Mouse (Mus musculus) NIH3T3 (cell line): ENCODE results near the gene Gipc2.

Source experiments
- DNase-seq: peaks from one replicate; pipeline ENCODE4 v3.0.0-alpha.2; 2012; ENCODE audit warnings: low read depth

The Gipc2 gene

DNA sequence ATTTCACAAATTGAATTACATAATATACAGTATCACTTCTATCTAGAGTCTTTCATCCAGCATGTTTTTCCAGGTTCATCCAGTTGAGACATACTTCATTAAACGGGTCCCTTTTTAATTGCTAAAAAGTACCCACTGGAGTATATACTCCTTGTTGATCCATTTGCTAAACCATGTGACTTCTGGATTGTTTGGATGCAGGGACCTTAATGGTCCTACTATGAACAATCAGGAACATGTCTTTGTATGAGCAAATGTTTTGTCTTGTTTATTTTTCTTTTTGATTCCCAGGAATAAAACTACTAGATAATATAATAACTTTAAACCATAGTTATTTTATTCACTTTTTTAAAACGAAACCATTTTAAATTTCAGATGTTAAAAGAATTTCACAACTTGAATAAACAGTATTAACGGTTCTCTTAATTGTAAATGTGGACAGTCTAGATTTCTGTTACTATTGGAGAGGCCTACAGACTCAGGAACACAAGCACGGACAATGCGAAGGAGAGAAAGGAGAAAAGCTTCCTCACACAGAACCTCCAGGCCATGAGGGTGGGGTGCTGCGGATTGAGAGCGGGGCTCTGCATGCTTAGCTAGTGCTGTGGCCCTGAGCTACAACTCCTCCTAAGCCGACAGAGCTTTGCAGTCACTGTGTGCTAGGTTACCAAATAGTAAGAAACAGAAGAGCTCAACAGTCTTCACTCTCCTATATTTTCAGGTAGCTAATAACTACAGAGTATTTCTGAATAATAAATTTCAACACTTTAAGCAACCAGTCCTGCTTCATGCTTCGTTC is 24.8 kb upstream of the Gipc2 start:
- DNase-seq: peak; percentile 48

DNA sequence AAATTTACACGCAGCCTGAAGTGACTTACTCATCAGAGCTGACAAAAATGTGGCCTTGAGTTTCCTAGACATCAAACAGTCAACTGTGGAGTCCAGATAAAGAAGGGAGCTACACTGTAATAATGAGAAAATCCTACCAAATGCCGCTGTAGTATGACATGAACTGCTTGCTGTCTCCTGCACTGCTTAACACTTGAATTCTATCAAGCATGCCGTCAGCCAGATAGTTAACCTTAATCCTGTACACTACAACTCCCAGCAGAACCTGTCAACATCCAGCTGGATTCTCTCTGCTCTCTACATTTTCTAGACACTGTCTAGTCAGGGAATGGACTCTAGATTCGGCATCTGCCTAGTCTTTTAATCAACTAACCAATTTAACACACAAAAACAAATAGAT is 23.3 kb upstream of the Gipc2 start:
- DNase-seq: peak; percentile 34

- no peak for DNase-seq
These were observed 20.1 kb upstream of the Gipc2 start for GRCm38 (mm10) chr3:152186106-152186505.

- DNase-seq: no peak
These were observed 17.5 kb upstream of the Gipc2 start for GRCm38 (mm10) chr3:152183522-152183921.

DNA sequence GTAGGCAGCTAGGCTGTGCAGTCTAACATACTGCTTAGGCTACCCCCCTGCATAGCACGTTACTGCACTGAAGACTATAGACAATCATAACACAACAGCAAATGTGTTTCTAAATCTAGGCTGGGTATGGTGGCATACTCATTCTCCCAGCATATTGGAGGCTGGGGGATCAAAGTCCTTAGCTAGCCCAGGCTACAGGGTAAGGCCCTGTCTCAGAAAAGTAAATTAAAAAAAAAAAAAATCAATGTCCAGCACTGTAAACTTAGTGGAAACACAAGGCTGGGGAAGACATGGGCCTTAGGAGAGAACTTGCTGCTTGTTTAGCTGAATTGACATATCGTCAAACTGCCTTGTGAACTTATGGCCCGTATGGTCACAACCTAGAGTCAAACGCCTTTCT is 14.6 kb upstream of the Gipc2 start:
- DNase-seq: no peak

DNA sequence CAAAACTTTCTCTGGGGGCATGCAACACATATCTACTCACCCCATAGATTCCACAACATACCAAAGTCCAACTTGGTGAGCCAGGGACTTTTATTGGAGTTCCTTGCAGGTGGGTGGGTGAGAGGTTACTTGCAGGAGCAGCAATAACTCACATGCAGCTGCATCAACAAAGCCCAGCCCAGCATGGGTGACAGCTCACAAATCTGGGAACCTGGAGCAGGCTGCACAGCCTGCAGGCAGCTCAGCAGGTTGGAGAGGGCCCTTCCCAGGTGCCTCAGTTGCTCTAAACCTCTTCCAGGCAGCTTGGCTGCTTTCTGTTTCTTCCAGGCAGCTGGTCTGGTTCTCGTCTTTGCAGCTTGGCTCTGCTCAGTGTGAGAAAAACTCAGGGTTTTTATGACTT is 13.3 kb upstream of the Gipc2 start:
- DNase-seq: no peak

GRCm38 (mm10) chr3:152178816-152179215 is 12.8 kb upstream of the Gipc2 start:
- DNase-seq: no peak

DNA sequence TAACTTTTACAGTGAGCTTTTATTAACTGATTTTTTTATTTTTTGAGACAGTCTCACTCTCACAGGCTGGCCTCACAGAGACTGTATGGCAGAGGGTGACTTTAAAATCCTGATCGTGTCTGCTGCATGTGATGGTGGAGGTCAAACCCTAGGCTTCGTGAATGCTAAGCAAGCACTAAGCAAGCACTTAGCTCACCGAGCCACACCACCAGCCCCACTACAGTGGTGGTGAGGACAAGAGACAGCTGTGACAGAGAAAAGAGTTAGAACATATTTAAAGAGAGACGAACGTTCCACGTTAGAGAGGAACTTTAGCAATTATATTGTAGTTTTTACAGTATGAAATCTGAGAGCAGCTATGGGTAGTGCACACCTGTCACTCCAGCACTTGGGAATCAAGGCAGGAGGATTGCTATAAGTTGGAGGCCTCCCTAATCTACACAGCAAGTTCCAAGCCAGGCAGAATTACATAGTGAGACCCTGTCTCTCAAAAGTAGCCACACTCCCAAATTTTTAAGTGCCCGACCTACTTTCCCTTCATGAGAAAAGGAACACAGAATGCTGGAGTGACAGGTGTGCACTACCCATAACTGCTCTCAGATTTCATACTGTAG is 6.4 kb upstream of the Gipc2 start:
- DNase-seq: no peak

DNA sequence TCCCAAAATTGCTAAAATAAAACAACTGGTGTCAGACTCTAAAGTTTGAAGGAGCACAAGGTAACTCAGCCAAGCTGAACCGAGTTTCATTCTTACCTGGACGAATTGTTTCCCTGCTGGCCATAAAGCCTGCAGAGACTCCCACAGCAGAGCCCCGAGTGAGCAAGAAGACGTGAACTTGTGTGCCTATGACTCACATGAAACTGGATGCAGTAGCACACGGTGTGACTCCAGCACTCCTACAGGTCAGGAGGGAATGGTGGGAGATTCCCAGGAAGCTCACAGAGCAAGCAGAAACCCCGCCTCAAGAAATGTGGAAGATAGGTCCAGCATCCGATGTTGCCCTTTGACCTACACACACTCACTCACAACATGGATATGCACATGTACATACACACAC is 5.8 kb upstream of the Gipc2 start:
- peak; percentile 48 for DNase-seq

- peak; percentile 43 for DNase-seq
These were observed 5.2 kb upstream of the Gipc2 start for GRCm38 (mm10) chr3:152171236-152171635.

GRCm38 (mm10) chr3:152170407-152170806 is 4.4 kb upstream of the Gipc2 start:
- DNase-seq: peak; percentile 30

DNA sequence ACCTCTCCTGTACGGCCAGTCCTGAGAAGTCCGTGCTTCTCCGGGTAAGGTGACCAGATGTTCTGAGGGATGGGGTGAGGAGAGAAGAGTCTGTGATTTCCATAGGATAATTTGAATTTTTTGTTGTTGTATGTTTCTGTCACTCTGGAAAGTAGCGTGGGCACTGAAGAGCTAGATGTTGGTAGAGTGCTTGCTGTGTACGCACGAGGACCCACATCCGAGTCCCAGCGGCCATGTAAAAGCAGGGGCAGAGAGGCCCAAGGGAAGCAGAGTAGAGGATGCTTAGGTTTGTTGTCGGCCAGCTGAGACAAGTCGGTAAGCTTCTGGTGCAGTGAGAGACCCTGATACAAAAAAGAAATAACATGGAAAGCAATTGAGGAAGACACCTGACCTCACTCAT is 2.0 kb upstream of the Gipc2 start:
- no peak for DNase-seq

DNA sequence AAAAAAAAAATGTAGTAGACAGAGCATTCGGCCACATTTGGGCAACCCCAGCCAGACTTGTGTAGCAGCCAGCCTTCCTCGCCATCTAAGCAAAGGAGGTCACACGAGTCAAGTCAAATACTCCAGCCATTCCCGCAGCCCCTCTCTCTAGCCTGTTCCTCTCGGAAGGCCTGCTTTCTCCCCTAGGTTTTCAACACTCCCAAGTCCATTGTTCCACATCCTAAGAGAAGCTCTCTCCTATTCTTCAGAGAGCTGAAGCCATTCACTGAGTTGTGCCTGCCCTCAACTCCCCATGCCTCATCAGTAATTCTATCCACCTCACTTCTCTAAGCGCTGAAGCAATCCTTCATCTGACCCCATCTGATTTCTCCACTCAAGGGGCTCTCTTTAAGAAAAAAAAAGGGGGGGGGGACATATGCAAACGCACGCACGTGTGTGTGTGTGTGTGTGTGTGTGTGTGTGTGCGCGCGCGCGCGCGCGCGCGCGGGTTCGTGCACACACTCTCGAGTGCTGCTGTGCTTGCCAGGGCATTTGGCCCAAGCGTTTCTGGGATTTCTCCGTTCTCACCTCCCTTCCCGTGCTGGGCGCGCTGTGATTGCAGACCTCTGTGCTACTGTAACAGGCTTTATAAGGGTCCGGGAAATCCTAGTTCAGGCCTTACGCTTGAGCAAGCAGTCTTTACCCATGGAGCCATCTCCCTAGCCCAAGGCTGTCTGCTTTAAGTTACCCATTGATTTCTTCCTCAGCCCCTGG is 845 bp upstream of the Gipc2 start:
- no peak for DNase-seq

GRCm38 (mm10) chr3:152165351-152166098 is 505 bp downstream of the Gipc2 start:
- DNase-seq: no peak

DNA sequence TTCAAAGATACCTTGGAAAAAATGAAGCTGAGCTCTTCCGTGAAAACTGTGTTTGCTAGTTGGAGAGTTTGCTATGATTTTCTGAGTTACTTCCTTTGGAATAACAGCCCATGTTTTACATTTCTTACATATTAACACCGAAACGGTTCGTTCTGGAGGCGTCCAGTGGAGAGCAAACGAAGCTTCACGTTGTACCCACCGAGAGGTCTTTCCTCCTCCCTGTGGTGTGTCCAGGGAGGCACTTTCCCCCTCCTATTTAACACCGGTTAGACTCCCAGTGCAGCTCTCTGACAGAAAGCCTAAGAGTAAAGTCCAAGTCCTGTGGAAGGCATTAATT is 1.0 kb downstream of the Gipc2 start:
- no peak for DNase-seq

- DNase-seq: no peak
These were observed 2.7 kb downstream of the Gipc2 start for GRCm38 (mm10) chr3:152163320-152163719.

DNA sequence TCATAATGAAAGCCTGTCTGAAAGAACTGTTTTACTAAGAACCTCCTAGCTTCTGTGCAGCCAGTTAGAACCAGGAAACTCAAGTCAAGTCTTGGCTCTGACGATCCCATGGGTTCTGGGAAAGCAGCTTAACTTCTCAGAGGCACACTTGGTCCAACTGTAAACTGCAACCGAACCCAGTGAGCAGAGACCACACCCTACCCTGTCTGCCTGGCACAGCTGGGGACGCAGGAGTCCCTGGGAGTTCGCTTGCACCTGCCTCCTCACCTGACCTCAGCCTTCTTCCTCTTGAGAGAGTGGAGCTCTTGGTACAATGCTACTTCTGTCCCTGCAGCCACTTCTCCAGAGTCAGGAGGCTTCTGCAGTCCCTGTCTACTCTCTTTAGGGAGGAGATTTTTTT is 5.4 kb downstream of the Gipc2 start:
- DNase-seq: no peak

- DNase-seq: no peak
These were observed 6.7 kb downstream of the Gipc2 start for GRCm38 (mm10) chr3:152159321-152159720.

DNA sequence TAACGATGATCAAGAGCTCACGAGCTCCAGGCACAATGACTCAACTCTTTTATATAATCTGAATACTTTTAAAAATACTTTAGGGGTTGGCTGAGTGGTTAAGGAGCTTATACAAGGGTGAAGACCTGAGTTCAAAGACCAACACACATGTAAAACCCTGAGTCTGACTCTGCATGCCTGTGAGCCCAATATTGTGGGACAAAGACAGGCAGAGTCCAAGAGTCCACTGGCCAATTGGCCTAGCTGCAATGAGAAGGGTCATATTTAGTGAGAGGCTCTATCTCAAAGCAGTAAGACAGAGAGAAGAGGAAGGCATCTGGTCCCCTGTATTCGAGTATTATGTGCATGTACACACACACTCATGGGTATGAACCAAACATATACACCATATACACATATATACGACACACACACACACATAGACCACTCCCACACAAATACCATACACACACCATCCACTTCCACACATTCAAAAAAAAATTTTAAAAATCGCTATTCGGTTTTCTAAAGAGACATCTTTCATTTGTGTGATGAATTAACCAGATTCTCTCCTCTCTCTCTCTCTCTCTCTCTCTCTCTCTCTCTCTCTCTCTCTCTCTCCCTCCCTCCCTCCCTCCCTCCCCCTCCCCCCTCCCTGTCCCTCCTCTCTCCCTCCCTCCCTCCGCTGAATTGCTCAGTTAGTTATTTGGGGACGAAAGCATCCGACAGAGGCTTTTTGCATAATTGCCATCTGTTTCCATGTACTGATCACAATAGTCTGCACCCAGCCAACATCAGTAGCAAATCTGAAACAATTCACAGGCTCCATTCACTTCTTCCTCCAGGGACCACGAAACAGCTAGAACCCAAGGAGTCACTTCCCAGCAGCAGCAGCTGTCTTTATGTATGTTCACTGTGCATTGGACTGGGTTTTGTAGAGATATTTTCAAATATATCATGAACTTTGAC is 7.4 kb downstream of the Gipc2 start:
- DNase-seq: no peak

GRCm38 (mm10) chr3:152156816-152157496 is 9.1 kb downstream of the Gipc2 start:
- DNase-seq: no peak
